Mouse (Mus musculus): ENCODE measurements around the gene Creg1.

DNA sequence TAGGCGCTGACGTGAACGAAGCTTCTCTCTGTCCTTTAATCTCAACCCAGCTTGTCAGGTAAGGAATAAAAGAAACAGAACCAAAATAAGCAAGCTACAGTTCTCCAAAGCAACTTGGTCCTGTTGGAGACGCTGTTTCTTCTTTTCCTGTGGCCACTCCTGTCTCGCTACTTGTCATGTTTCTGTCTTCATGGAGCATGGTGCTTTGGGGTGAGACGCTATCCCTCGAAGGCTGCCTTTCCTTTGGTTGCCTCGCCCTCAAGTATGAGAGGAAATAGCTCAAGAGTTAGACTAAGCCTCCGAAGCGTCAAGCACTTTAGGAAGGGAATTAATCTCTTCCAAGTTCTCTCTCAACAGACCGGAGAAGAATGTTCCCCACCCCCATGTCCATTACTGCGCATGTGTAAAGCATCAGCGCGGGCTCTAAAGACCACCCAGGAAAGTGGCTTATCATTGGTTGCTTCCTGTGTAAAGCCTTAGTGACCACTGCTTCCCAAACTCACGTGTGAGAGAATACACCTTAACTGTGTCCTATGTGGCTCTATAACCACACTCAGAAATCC, 44.9 kb upstream of the Creg1 start:
- TF ChIP-seq CTCF (IDR thresholded peaks at IDR 0.05; ENCODE audit: low read depth) (no peak), EP300 (IDR thresholded peaks at IDR 0.05; ENCODE audit: low read depth) (no peak)

Data from heart, postnatal 0 days (tissue).